Mouse (Mus musculus): ENCODE data around the gene Maml3. TPM values are rescaled to one million over a fixed set of nuclear protein-coding genes. Genes with fewer than 3 reads are reported as not detected.

Maml3 gene
- total and polyA plus RNA-seq, 3 experiments = 0.81 to 1.8 (median 0.98) TPM

- Histone ChIP-seq H3K4me1 (ENCODE audit: control insufficient read depth in 1 of 2, insufficient read depth in 2 of 2) (no peaks in the 10 kb centered on the region), H3K79me2 (replicated peaks; ENCODE audit: control insufficient read depth, extremely low read depth, insufficient read depth, poor library complexity, severe bottlenecking) (no peaks in the 10 kb centered on the region), H3K27ac (ENCODE audit: insufficient read depth, low read depth) (no peak overlapping the region), H3K4me2 (ENCODE audit: insufficient read depth, low read depth, poor library complexity, severe bottlenecking) (no peak overlapping the region), H3K9ac (ENCODE audit: insufficient read depth, low read depth) (no peak overlapping the region), H3K9me3 (replicated peaks; ENCODE audit: low read length) (no peaks in the 10 kb centered on the region), H3K4me3 (replicated peaks in 1 of 3; ENCODE audit: low read depth in 2 of 3, low read length in 2 of 3, poor library complexity in 1 of 3) (no peak overlapping the region), H3K27me3 (replicated peaks) (no peaks in the 10 kb centered on the region), H3K36me3 (replicated peaks in 1 of 2; ENCODE audit: control insufficient read depth in 1 of 2, insufficient read depth in 1 of 2, low read length in 1 of 2) (no peaks in the 10 kb centered on the region)
- TF ChIP-seq CHD2 (IDR thresholded peaks at IDR 0.05; ENCODE audit: low read length) (no peak), EP300 (IDR thresholded peaks at IDR 0.05; ENCODE audit: low read length) (no peak), USF1 (IDR thresholded peaks at IDR 0.05; ENCODE audit: low read depth, low read length) (no peak), SIN3A (IDR thresholded peaks at IDR 0.05; ENCODE audit: low read length) (no peak)
- dilution Hi-C loops (cut with MboI; ENCODE audit: extremely low pct_ligation_motif_present, extremely low pct_unique_long_range_greater_than_20kb, low sequenced_read_pairs) = no loop called here
- no peak for DNase-seq (ENCODE audit: extremely low read depth)
- in situ Hi-C loops (cut with MboI; ENCODE audit: low pct_ligation_motif_present, low pct_unique_long_range_greater_than_20kb, low sequenced_read_pairs) = no loop called here
These were observed 283.3 kb downstream of the Maml3 start for GRCm38 (mm10) chr3:51821551-51821950.

- Histone ChIP-seq H3K9me3 (replicated peaks; ENCODE audit: low read length) (no peaks in the 10 kb centered on the region), H3K27ac (ENCODE audit: insufficient read depth, low read depth) (no peak overlapping the region), H3K79me2 (replicated peaks; ENCODE audit: control insufficient read depth, extremely low read depth, insufficient read depth, poor library complexity, severe bottlenecking) (no peaks in the 10 kb centered on the region), H3K27me3 (replicated peaks) (no peaks in the 10 kb centered on the region), H3K4me1 (ENCODE audit: control insufficient read depth in 1 of 2, insufficient read depth in 2 of 2) (no peaks in the 10 kb centered on the region), H3K4me2 (ENCODE audit: insufficient read depth, low read depth, poor library complexity, severe bottlenecking) (no peak overlapping the region), H3K9ac (ENCODE audit: insufficient read depth, low read depth) (no peak overlapping the region), H3K4me3 (replicated peaks in 1 of 3; ENCODE audit: low read depth in 2 of 3, low read length in 2 of 3, poor library complexity in 1 of 3) (no peak overlapping the region), H3K36me3 (replicated peaks in 1 of 2; ENCODE audit: control insufficient read depth in 1 of 2, insufficient read depth in 1 of 2, low read length in 1 of 2) (no peaks in the 10 kb centered on the region)
- in situ Hi-C loops (cut with MboI; ENCODE audit: low pct_ligation_motif_present, low pct_unique_long_range_greater_than_20kb, low sequenced_read_pairs) = no loop called here
- dilution Hi-C loops (cut with MboI; ENCODE audit: extremely low pct_ligation_motif_present, extremely low pct_unique_long_range_greater_than_20kb, low sequenced_read_pairs) = no loop called here
- TF ChIP-seq MXI1 (IDR thresholded peaks at IDR 0.05; ENCODE audit: low read depth, low read length) (no peak), CHD2 (IDR thresholded peaks at IDR 0.05; ENCODE audit: low read length) (no peak), NRF1 (IDR thresholded peaks at IDR 0.05; ENCODE audit: low read depth, low read length) (no peak), CTCF (conservative IDR thresholded peaks at IDR 0.05 in 1 of 2, IDR thresholded peaks at IDR 0.05 in 1 of 2; ENCODE audit: low read depth in 2 of 2, low read length in 2 of 2) (no peak), USF2 (conservative IDR thresholded peaks at IDR 0.05; ENCODE audit: low read depth, low read length) (no peak), ZC3H11A (IDR thresholded peaks at IDR 0.05; ENCODE audit: low read depth, low read length) (no peak), ZMIZ1 (IDR thresholded peaks at IDR 0.05; ENCODE audit: low read depth, low read length) (no peak), RCOR1 (conservative IDR thresholded peaks at IDR 0.05; ENCODE audit: low read depth, low read length) (no peak), UBTF (IDR thresholded peaks at IDR 0.05; ENCODE audit: low read depth, low read length) (no peak), ZNF384 (IDR thresholded peaks at IDR 0.05; ENCODE audit: low read depth, low read length) (no peak), MAX (IDR thresholded peaks at IDR 0.05; ENCODE audit: low read length) (no peak), JUND (conservative IDR thresholded peaks at IDR 0.05; ENCODE audit: low read depth, low read length) (no peak), TBP (conservative IDR thresholded peaks at IDR 0.05; ENCODE audit: low read depth, low read length) (no peak), RAD21 (IDR thresholded peaks at IDR 0.05; ENCODE audit: low read depth, low read length) (no peak)
- no peak for DNase-seq (ENCODE audit: extremely low read depth)
These were observed 285.8 kb downstream of the Maml3 start for GRCm38 (mm10) chr3:51819109-51819508.

Measured in CH12.LX (cell line).